Mouse (Mus musculus): ENCODE data around the gene Olfr11. TPM values are rescaled to one million over a fixed set of nuclear protein-coding genes. Genes with fewer than 3 reads are reported as not detected.

Olfr11 gene
- total RNA-seq (2014; fragmentation: Nextera tagmentation) (not detected in 2 replicates), total RNA-seq (2017) (not detected in 2 replicates)

GRCm38 (mm10) chr13:21642418-21642817 lies at the start of gene Olfr11:
Olfr11 (minus strand) TSS chr13:21642518.
- ATAC-seq (replicated peaks; ENCODE audit: low FRiP score, low TSS enrichment, poor library complexity, severe bottlenecking): no peak

- no peak for ATAC-seq (replicated peaks; ENCODE audit: low FRiP score, low TSS enrichment, poor library complexity, severe bottlenecking)
Observed at GRCm38 (mm10) chr13:21677305-21677704, 35.0 kb upstream of the Olfr11 start, which contains the start of gene Olfr1360. Olfr1360 (minus strand) TSS chr13:21677405.

- no peak for ATAC-seq (replicated peaks; ENCODE audit: low FRiP score, low TSS enrichment, poor library complexity, severe bottlenecking)
Observed at GRCm38 (mm10) chr13:21663286-21663685, 21.0 kb upstream of the Olfr11 start, which contains the start of gene Olfr1361. Olfr1361 (minus strand) TSS chr13:21663386.

- no peak for ATAC-seq (replicated peaks; ENCODE audit: low FRiP score, low TSS enrichment, poor library complexity, severe bottlenecking)
Observed at GRCm38 (mm10) chr13:21613922-21614321, 28.4 kb downstream of the Olfr11 start, which contains the start of gene Olfr1362. Olfr1362 (minus strand) TSS chr13:21614022.

GRCm38 (mm10) chr13:21591618-21592017 lies 50.7 kb downstream of the Olfr11 start:
- no peak for ATAC-seq (replicated peaks; ENCODE audit: low FRiP score, low TSS enrichment, poor library complexity, severe bottlenecking)

Other genes starting within 250 kb of the Olfr11 start
Only the 30 nearest of the 34 such genes appear.
- gene Zscan26, start 188.8 kb downstream of the Olfr11 start, total RNA-seq (2014; fragmentation: Nextera tagmentation): 11.1 and 23.8 TPM in 2 replicates
- 16.8 and 21.2 TPM in 2 replicates for gene Zscan26, start 188.8 kb downstream of the Olfr11 start, total RNA-seq (2017)
- not detected in 2 replicates for gene Nkapl, start 174.0 kb downstream of the Olfr11 start, total RNA-seq (2014; fragmentation: Nextera tagmentation)
- gene Nkapl, start 174.0 kb downstream of the Olfr11 start, total RNA-seq (2017): 1.1 TPM in 1 of 2 replicates, not detected in the other
- gene Zkscan4, start 163.6 kb downstream of the Olfr11 start, total RNA-seq (2014; fragmentation: Nextera tagmentation): not detected in 2 replicates
- gene Zkscan4, start 163.6 kb downstream of the Olfr11 start, total RNA-seq (2017): not detected in 2 replicates
- gene Gm10065, start 163.1 kb downstream of the Olfr11 start, total RNA-seq (2014; fragmentation: Nextera tagmentation): not detected in 2 replicates
- not detected in 2 replicates for gene Gm10065, start 163.1 kb downstream of the Olfr11 start, total RNA-seq (2017)
- gene AK157302, start 147.3 kb downstream of the Olfr11 start, total RNA-seq (2014; fragmentation: Nextera tagmentation): 2.1 and 2.6 TPM in 2 replicates
- 0.19 and 0.23 TPM in 2 replicates for gene AK157302, start 147.3 kb downstream of the Olfr11 start, total RNA-seq (2017)
- gene Gm11273, start 141.1 kb downstream of the Olfr11 start, total RNA-seq (2014; fragmentation: Nextera tagmentation): 3.7 and 8.4 TPM in 2 replicates
- gene Gm11273, start 141.1 kb downstream of the Olfr11 start, total RNA-seq (2017): 2.0 and 10.4 TPM in 2 replicates
- 14.6 and 23.6 TPM in 2 replicates for gene Zkscan8, start 111.4 kb downstream of the Olfr11 start, total RNA-seq (2014; fragmentation: Nextera tagmentation)
- gene Zkscan8, start 111.4 kb downstream of the Olfr11 start, total RNA-seq (2017): 12.3 and 15.4 TPM in 2 replicates
- not detected in 2 replicates for gene Olfr1366, start 99.7 kb downstream of the Olfr11 start, total RNA-seq (2014; fragmentation: Nextera tagmentation)
- not detected in 2 replicates for gene Olfr1366, start 99.7 kb downstream of the Olfr11 start, total RNA-seq (2017)
- gene Olfr1535, start 82.6 kb downstream of the Olfr11 start, total RNA-seq (2014; fragmentation: Nextera tagmentation): not detected in 2 replicates
- not detected in 2 replicates for gene Olfr1535, start 82.6 kb downstream of the Olfr11 start, total RNA-seq (2017)
- not detected in 2 replicates for gene Olfr1364, start 60.8 kb downstream of the Olfr11 start, total RNA-seq (2014; fragmentation: Nextera tagmentation)
- not detected in 2 replicates for gene Olfr1364, start 60.8 kb downstream of the Olfr11 start, total RNA-seq (2017)
- not detected in 2 replicates for gene Olfr1362, start 28.5 kb downstream of the Olfr11 start, total RNA-seq (2014; fragmentation: Nextera tagmentation)
- not detected in 2 replicates for gene Olfr1362, start 28.5 kb downstream of the Olfr11 start, total RNA-seq (2017)
- not detected in 2 replicates for gene Olfr1361, start 20.9 kb upstream of the Olfr11 start, total RNA-seq (2014; fragmentation: Nextera tagmentation)
- gene Olfr1361, start 20.9 kb upstream of the Olfr11 start, total RNA-seq (2017): not detected in 2 replicates
- not detected in 2 replicates for gene Olfr1360, start 34.9 kb upstream of the Olfr11 start, total RNA-seq (2014; fragmentation: Nextera tagmentation)
- not detected in 2 replicates for gene Olfr1360, start 34.9 kb upstream of the Olfr11 start, total RNA-seq (2017)
- not detected in 2 replicates for gene Olfr1359, start 55.6 kb upstream of the Olfr11 start, total RNA-seq (2014; fragmentation: Nextera tagmentation)
- gene Olfr1359, start 55.6 kb upstream of the Olfr11 start, total RNA-seq (2017): not detected in 2 replicates
- 430 and 709 TPM in 2 replicates for gene Hist1h2bl, start 73.6 kb upstream of the Olfr11 start, total RNA-seq (2014; fragmentation: Nextera tagmentation)
- gene Hist1h2bl, start 73.6 kb upstream of the Olfr11 start, total RNA-seq (2017): 345 and 387 TPM in 2 replicates
- gene Hist1h2ai, start 73.9 kb upstream of the Olfr11 start, total RNA-seq (2014; fragmentation: Nextera tagmentation): 3.0 and 26.7 TPM in 2 replicates
- 582 and 1,238 TPM in 2 replicates for gene Hist1h2ai, start 73.9 kb upstream of the Olfr11 start, total RNA-seq (2017)
- gene Hist1h3h, start 75.1 kb upstream of the Olfr11 start, total RNA-seq (2014; fragmentation: Nextera tagmentation): 21.9 TPM in 1 of 2 replicates, not detected in the other
- gene Hist1h3h, start 75.1 kb upstream of the Olfr11 start, total RNA-seq (2017): 175 and 228 TPM in 2 replicates
- 242 and 265 TPM in 2 replicates for gene Hist1h2bm, start 79.5 kb upstream of the Olfr11 start, total RNA-seq (2014; fragmentation: Nextera tagmentation)
- 262 and 417 TPM in 2 replicates for gene Hist1h2bm, start 79.5 kb upstream of the Olfr11 start, total RNA-seq (2017)
- 3.8 and 29.3 TPM in 2 replicates for gene Hist1h4j, start 92.5 kb upstream of the Olfr11 start, total RNA-seq (2014; fragmentation: Nextera tagmentation)
- gene Hist1h4j, start 92.5 kb upstream of the Olfr11 start, total RNA-seq (2017): 302 and 554 TPM in 2 replicates
- gene Hist1h4k, start 108.0 kb upstream of the Olfr11 start, total RNA-seq (2014; fragmentation: Nextera tagmentation): 396 and 799 TPM in 2 replicates
- gene Hist1h4k, start 108.0 kb upstream of the Olfr11 start, total RNA-seq (2017): 1,621 and 1,651 TPM in 2 replicates
- gene Hist1h2ak, start 111.3 kb upstream of the Olfr11 start, total RNA-seq (2014; fragmentation: Nextera tagmentation): 179 and 217 TPM in 2 replicates
- 715 and 1,091 TPM in 2 replicates for gene Hist1h2ak, start 111.3 kb upstream of the Olfr11 start, total RNA-seq (2017)
- gene Hist1h2bn, start 111.6 kb upstream of the Olfr11 start, total RNA-seq (2014; fragmentation: Nextera tagmentation): 483 and 930 TPM in 2 replicates
- 1,170 and 1,659 TPM in 2 replicates for gene Hist1h2bn, start 111.6 kb upstream of the Olfr11 start, total RNA-seq (2017)
- gene Hist1h1b, start 138.1 kb upstream of the Olfr11 start, total RNA-seq (2014; fragmentation: Nextera tagmentation): 569 and 631 TPM in 2 replicates
- 1,368 and 2,131 TPM in 2 replicates for gene Hist1h1b, start 138.1 kb upstream of the Olfr11 start, total RNA-seq (2017)
- 310 and 340 TPM in 2 replicates for gene Hist1h3i, start 140.9 kb upstream of the Olfr11 start, total RNA-seq (2014; fragmentation: Nextera tagmentation)
- gene Hist1h3i, start 140.9 kb upstream of the Olfr11 start, total RNA-seq (2017): 88.3 and 299 TPM in 2 replicates
- 4.6 and 28.8 TPM in 2 replicates for gene Hist1h2an, start 144.7 kb upstream of the Olfr11 start, total RNA-seq (2014; fragmentation: Nextera tagmentation)
- 538 and 611 TPM in 2 replicates for gene Hist1h2an, start 144.7 kb upstream of the Olfr11 start, total RNA-seq (2017)
- 19.6 and 62.9 TPM in 2 replicates for gene Hist1h2bp, start 144.9 kb upstream of the Olfr11 start, total RNA-seq (2014; fragmentation: Nextera tagmentation)
- 33.7 and 54.7 TPM in 2 replicates for gene Hist1h2bp, start 144.9 kb upstream of the Olfr11 start, total RNA-seq (2017)
- gene Hist1h2bq, start 167.7 kb upstream of the Olfr11 start, total RNA-seq (2014; fragmentation: Nextera tagmentation): 395 and 796 TPM in 2 replicates
- gene Hist1h2bq, start 167.7 kb upstream of the Olfr11 start, total RNA-seq (2017): 0.72 and 1.2 TPM in 2 replicates
- not detected in 2 replicates for gene Hist1h2ao, start 167.9 kb upstream of the Olfr11 start, total RNA-seq (2014; fragmentation: Nextera tagmentation)
- not detected in 2 replicates for gene Hist1h2ao, start 167.9 kb upstream of the Olfr11 start, total RNA-seq (2017)
- gene Hist1h4m, start 169.2 kb upstream of the Olfr11 start, total RNA-seq (2014; fragmentation: Nextera tagmentation): 256 and 298 TPM in 2 replicates
- 1,434 and 2,567 TPM in 2 replicates for gene Hist1h4m, start 169.2 kb upstream of the Olfr11 start, total RNA-seq (2017)
- gene Hist1h4n, start 189.7 kb upstream of the Olfr11 start, total RNA-seq (2014; fragmentation: Nextera tagmentation): 49.1 and 171 TPM in 2 replicates
- gene Hist1h4n, start 189.7 kb upstream of the Olfr11 start, total RNA-seq (2017): 1,378 and 1,797 TPM in 2 replicates